Mouse (Mus musculus) urinary bladder, postnatal 10 days (tissue): ENCODE measurements around the gene Gucy1a1.

Experiments used
- DNase-seq: peaks from one replicate; pipeline ENCODE4 v3.0.0; 2022; ENCODE audit warnings: low spot score

Gucy1a1 gene

DNA sequence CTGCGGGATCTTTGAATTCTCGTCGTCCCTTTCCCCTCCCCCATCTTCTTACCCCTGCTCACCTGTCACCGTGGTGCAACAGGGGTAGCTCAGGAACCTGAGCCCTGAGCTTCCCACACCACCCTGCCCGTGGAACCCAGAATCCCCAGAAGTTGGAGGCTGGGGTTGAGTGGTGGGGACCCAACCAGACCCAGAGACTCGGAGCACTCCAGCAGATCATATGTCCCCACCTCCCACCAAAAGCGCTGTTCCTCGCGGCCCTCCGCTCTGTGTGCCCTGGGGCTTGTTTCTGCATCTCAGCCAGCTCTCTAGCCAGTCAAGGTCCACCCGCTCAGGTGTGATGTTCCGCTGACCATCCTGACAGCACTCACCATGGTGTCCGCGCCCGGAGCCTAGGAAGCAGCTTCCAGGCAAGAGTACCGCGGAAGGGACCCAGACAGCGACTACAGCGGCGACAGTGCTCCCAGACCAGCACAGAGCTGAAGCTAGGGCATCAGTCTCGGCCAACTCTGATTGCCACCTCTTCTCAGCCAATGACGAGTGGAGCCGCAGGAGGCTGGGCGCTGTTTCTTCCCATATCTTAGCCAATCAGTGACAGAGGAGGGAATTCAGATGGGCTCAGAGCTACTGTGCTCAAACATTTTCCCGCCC is 71.3 kb downstream of the Gucy1a1 start, which contains the start of gene Gucy1b1:
Gene Gucy1b1 (minus strand): TSS at position 489 of the 651 bp plus-strand sequence.
- DNase-seq = peak; percentile 12

DNA sequence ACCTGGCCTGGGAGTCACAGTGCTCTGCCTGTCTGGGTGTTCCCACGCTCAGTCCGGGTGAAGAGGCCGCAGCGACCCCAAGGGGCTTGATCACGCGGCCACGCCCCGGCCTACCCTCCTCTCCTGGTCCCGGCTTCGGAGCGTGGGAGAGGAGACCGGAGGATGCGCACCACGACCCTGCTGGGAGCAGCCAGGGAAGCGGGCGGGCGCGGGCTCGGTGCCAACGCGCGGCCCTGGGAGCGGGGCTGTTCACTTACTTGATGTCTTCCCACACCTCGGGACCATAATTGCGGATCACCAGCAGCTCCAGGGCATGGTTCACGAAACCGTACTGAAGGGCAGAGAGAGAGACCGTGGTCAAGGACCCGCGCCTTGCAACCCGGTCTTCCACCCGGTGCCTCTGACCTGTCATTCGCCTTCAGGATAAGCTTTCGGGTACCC is 71.8 kb downstream of the Gucy1a1 start:
- DNase-seq = no peak

DNA sequence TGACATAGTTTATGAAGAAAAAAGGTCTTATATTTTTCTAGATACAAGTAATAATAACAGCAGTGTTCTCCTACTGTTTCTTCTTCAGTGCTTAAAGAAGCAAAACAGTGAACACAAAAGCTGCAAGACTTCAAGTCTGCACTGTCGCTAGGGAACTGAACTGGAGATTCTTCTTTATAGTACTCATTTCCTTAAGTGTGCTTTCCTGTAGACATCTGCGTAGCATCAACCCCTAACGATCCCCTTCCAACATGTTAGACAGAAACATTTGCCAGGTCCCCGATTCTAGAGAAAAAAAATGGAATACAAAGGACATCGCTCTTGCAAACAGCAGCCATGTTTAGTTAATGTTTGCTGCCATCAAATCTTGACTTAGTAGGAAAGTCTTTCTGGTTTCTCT is 77.8 kb downstream of the Gucy1a1 start:
- DNase-seq = no peak

DNA sequence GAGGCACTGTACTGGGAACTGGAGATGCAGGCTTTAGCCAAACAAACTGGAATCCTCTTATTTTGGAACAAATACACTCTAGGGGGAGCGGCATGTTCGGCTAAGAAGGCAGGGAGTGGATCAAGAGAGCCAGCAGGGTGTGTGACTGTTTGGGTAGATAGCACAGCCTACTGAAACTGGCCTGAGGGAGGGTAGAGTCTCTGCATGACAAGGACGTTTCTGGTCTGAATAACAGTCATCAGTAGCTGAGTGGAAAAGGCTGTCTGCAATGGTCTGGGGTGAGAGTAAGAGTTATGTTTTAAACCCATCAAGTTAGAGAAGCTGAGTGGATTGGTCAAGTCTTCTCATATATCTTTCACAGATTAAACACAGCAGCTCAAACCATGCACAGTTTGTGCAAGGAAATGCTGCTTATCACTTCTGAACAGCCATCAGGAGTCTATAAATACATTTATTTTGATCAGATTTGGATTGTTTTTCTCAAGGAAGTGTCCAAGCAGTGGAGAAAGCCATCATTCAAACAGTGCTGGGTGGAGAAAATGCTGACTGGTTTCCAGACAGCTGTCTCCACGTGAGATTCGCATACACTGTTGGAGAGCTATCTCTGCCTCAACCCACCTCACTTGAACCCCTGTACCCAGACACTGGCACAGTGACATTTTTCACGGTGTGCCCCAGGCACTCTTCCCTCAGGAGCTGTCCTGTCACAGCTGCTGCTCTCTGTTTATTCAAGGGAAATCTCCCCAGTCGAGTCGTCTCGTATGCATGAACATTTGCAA is 84.0 kb downstream of the Gucy1a1 start:
- no peak for DNase-seq

DNA sequence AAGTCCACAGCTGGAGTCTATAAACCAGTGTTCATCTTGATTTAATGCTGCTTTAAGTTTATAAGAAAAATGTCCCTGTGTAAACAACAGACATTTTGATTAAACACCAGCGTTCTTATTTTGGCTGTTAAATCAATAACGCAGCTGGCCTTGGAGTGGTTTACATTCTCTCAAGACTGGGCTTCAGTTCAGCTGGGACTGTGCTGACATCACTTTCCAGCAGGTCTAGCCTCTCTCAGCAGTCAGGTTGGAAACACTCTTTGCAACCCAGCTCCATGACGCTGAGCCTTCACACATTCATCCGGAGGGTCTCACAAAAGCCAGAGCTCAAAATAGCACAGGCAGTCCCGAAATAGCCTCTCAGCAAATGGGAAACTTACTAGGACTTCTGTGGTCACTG is 88.4 kb downstream of the Gucy1a1 start:
- DNase-seq = no peak

DNA sequence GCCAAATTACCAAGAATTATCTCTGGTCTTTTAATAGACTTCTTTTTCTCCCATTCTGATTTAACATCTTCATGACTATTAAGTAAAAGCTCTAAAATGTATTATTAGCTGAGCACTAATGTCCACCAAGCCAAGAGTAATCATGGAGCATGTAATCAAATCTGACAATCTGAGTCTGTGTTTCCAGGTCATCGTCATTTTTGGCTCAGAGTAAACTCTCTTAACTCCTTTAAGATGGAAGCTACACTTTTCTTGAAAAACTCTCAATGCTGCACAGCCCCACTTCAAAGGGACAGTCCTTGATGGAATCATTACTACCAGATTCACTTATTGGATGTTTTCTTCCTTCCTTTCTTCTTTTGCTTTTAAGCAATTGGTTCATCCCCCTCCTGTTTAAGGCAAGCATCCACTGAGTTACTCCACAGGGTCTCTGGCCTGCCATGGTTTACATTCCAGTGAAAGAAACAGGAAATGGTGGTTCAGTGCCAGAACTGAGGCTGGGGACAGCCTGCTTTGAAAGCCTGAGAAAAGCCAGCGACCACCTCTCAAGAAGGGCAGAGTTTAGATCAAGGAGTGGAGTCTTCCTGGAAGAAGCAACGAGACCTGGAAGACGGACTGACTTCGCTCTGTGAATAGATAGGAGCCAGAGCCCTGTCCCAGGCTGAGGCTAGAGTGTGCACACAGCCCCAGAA is 91.2 kb downstream of the Gucy1a1 start:
- DNase-seq = no peak

DNA sequence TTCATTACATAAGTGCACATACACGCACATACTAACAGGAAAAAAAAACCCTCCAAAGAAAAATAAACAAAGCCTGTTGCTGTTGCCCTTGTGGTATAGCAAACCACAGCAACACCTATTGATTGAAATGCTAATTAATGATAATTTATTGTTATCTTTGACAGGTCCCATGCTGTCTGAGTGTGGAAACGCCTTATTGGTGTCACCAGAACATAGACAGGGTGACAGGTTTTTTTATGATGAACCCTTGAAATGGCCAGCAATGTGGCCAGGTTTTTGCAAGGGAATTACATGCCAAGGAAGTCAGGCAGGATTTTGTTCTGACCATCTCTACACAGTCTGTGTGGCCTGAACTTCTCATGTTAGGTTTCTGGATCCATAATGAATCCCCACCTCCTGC is 93.6 kb downstream of the Gucy1a1 start:
- DNase-seq = no peak

DNA sequence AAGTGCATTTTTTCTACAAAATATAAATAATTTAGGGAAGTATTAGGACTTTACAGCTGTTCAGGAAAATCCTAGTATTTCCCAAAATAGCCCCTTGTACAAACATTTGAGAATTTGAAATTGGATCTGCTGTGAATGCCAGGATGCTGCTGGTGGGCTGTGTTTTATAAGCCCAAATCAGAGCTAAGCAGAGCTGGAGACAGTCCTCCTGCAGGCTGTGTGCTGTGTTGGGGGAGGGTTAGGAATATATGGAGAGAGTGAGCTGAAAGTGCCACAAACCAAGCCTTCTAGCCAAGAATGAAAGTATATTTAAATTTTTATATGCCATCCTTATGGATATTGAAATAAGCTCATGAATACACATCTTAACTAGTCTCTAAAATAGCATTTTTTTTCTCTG is 94.1 kb downstream of the Gucy1a1 start:
- no peak for DNase-seq

DNA sequence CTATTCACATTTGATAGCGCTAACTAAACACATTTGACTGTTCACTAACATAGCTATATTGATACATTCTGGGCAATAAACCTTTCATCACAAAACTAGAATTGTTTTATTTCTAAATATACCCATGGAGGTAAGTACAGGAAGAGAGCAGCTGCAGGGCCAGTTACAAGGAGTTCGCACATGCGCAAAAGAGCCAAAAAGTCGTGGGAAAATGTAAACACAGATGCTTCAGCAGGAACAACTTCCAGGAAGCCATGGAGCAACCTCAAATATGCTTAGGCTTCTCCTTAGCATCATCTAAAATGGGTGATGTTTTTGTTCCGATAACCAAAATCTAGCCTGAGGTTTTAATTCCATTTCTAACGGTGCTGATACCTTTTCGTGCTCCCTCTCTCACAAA is 96.9 kb downstream of the Gucy1a1 start:
- no peak for DNase-seq

DNA sequence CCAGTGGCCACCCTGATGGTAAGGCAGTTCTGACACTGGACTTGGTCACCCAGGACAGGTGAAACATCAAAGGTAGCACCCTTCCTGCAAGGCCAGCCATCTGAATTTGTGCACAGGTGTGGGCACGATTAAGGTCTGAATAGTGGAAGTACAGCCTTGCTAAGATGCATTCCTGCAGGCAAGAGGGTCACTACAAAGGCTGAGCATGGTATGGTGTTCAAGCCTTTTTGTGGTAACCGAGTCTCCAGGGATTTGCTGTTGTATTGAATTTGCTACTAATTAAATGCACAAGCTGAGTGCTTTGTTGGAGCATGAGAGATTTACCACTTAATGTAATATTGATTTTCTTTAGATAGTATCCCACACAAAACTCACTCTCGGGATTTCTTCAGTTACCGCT is 97.5 kb downstream of the Gucy1a1 start:
- DNase-seq = no peak

DNA sequence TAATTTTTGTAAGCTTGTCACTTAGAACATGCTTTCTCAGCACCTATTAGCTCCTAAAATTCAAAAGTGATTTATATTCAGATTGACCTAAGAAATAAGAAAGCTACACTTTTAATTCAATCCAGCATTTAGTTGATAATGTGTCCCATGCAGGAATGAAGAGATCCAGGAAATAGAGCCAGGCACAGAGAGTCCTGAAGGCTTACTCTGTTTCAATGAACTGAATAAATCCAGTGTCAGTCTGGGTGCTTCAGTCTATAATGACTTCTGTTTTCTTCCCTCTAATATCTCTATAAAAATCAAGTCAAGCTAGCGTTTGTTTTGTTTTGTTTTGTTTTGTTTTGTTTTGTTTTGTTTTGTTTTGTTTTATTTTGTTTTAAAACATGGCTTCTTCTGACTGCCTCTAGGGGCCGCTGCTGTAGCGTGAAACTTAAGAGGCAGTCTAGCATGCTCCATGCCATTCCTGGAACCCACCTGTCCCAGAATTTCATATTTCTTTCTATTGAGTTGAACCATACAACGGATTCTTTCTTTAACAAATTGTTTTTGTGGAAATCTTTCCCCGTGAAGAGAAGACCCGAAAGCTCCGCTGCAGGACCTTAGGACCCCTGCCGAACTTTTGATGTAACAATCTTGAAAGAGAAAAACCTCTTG is 98.4 kb downstream of the Gucy1a1 start:
- no peak for DNase-seq

DNA sequence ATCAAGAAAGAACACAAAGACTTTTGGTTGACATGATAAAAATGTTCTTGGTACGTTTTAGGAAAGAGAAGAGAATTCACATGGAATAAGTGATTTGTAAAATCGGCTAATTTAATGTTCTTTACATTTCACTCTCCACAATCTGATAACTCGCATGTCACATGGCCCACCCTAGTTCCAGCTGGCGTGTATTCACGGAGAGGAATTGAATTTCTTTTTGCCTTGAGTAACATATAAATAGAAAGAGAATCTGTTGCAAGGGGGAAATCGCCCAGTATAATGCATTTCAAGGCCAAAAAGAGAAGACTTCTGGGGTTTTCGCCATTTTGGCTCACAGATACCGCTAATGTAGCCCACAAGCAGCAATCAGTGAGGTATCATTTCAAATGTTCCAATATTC is 99.5 kb downstream of the Gucy1a1 start:
- no peak for DNase-seq

DNA sequence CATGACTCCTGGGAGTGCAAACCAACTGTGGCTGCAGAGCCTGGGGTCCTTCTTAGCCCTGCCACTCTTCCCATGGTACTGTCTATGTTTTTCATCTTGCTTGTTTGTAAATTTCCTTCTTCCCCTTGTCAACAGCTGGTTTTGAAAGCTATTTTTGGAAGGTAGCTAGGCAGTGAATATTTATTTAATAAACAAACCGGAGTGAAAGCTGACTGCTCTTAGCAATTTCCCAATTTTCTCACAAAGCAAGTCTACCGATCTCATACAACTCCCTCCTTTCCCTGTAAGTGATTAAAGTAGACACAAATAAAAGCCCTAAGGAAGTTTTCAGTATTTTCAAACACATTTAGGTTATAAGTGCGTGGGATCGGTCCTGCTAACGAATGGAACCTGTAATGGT is 100.7 kb downstream of the Gucy1a1 start:
- DNase-seq = no peak

DNA sequence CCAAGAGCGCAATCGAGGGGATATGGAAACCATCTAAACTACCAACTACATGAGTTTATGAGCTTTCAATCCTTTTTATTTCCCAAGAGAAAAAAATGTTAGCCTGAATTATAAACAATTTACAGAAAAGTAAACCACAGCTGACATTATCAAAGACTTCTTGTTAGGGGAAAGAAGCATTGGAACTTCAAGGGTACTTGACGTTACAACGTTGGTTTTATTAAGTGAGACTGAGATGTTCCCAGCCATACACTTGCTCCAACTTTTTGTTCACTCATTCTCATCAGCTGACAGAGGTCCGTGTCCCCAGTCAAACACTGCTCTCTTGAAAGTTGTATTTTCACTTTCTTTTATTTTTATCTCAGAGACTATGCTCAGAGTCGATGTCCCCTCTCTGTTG is 101.9 kb downstream of the Gucy1a1 start:
- DNase-seq = no peak
